Mouse (Mus musculus) neural tube, embryonic 11.5 days (tissue): ENCODE measurements around the gene Gja8. TPM values are rescaled to one million over a fixed set of nuclear protein-coding genes. Genes with fewer than 3 reads are reported as not detected.

ENCODE experiments used
- ATAC-seq: fragments of 200-750 bp; cut with Nextera tagmentation; 2 replicates; pipeline ENCODE4 v1.8.0; 2017; ENCODE audit warnings: moderate number of reproducible peaks, mild to moderate bottlenecking, moderate TSS enrichment, moderate library complexity; ENCODE audit not compliant: insufficient read depth, low FRiP score, low TSS enrichment
- DNase-seq: peaks from one replicate; pipeline ENCODE4 v3.0.0-alpha.2; 2015; ENCODE audit warnings: low spot score
- H3K27ac ChIP-seq: fragments of 300-500 bp; sonication (generic); 2 replicates; pipeline ENCODE4 v1.5.1; 2014; ENCODE audit warnings: low read depth, mild to moderate bottlenecking, low read length
- H3K27me3 ChIP-seq: fragments of 300-500 bp; sonication (generic); 2 replicates; pipeline ENCODE4 v1.6.1; 2014; ENCODE audit warnings: mild to moderate bottlenecking, low read length, mixed read lengths; ENCODE audit not compliant: control insufficient read depth, insufficient read depth
- H3K36me3 ChIP-seq: fragments of 300-500 bp; sonication (generic); 2 replicates; pipeline ENCODE4 v1.6.1; 2014; ENCODE audit warnings: mild to moderate bottlenecking, low read length, moderate library complexity, mixed read lengths; ENCODE audit not compliant: control insufficient read depth, insufficient read depth
- H3K4me1 ChIP-seq: fragments of 300-500 bp; sonication (generic); 2 replicates; pipeline ENCODE4 v1.6.1; 2014; ENCODE audit warnings: low read length, mixed read lengths; ENCODE audit not compliant: control insufficient read depth, insufficient read depth
- H3K4me2 ChIP-seq: fragments of 300-500 bp; sonication (generic); 2 replicates; pipeline ENCODE4 v1.6.1; 2014; ENCODE audit warnings: low read depth, mild to moderate bottlenecking, moderate library complexity
- H3K4me3 ChIP-seq: fragments of 300-500 bp; sonication (generic); 2 replicates; pipeline ENCODE4 v1.5.1; 2014; ENCODE audit warnings: low read depth, low read length
- H3K9ac ChIP-seq: fragments of 300-500 bp; sonication (generic); 2 replicates; pipeline ENCODE4 v1.6.1; 2014; ENCODE audit warnings: mild to moderate bottlenecking, low read length
- H3K9me3 ChIP-seq: fragments of 300-500 bp; sonication (generic); 2 replicates; pipeline ENCODE4 v1.6.1; 2016; ENCODE audit warnings: low read length; ENCODE audit not compliant: control insufficient read depth
- WGBS: fragments of 180-500 bp; shearing (Covaris S2); extraction: QIAGEN DNeasy Blood & Tissue Kit; methylation state at CpG from one replicate; pipeline ENCODE4 v1.1.7; 2014; 5-methylcytosine and 5-hydroxymethylcytosine counted together
- polyA plus RNA-seq: library from polyadenylated mRNA; unstranded; fragments of >200 nt; fragmentation: Nextera tagmentation; extraction: Ambion mirVana; gene quantifications from 2 replicates; pipeline ENCODE4 v1.2.1, GENCODE M21; 2014

Gene Gja8
- polyA plus RNA-seq, 1 experiment from 2014 or later = not detected

- H3K36me3 ChIP-seq = peaks cover 9% of the 10 kb centered on the region
- 94% methylated on average over 7 of the region's 7 CpGs for WGBS
Measured at GRCm38 (mm10) chr3:96883690-96884089, 42.1 kb downstream of the Gja8 start.

GRCm38 (mm10) chr3:96882061-96882849, 43.6 kb downstream of the Gja8 start:
- 95% methylated on average over 14 of the region's 14 CpGs for WGBS

More at GRCm38 (mm10) chr3:96883690-96884089, 42.1 kb downstream of the Gja8 start:
- Histone ChIP-seq H3K9ac (no peak overlapping the region), H3K27me3 (no peaks in the 10 kb centered on the region), H3K9me3 (no peaks in the 10 kb centered on the region), H3K4me1 (no peaks in the 10 kb centered on the region), H3K27ac (no peak overlapping the region), H3K4me2 (no peak overlapping the region), H3K4me3 (no peak overlapping the region)
- no peak for DNase-seq
- ATAC-seq = no peak

GRCm38 (mm10) chr3:96881557-96881956, 44.3 kb downstream of the Gja8 start:
- WGBS = 87% methylated on average over 6 of the region's 6 CpGs
- H3K36me3 ChIP-seq = peaks cover 9% of the 10 kb centered on the region

More at GRCm38 (mm10) chr3:96882061-96882849, 43.6 kb downstream of the Gja8 start:
- no peak for ATAC-seq
- Histone ChIP-seq H3K9me3 (no peaks in the 10 kb centered on the region), H3K4me3 (no peak overlapping the region), H3K9ac (no peak overlapping the region), H3K27ac (no peak overlapping the region), H3K27me3 (no peaks in the 10 kb centered on the region), H3K4me2 (no peak overlapping the region), H3K36me3 (peaks cover 9% of the 10 kb centered on the region), H3K4me1 (no peaks in the 10 kb centered on the region; the same call in 1 of the 2 replicates)
- no peak for DNase-seq

GRCm38 (mm10) chr3:96880385-96880784, 45.4 kb downstream of the Gja8 start:
- Histone ChIP-seq H3K9me3 (no peaks in the 10 kb centered on the region), H3K4me3 (no peak overlapping the region), H3K36me3 (peaks cover 9% of the 10 kb centered on the region), H3K4me2 (no peak overlapping the region), H3K9ac (no peak overlapping the region), H3K27me3 (no peaks in the 10 kb centered on the region), H3K27ac (no peak overlapping the region), H3K4me1 (no peaks in the 10 kb centered on the region; the same call in 1 of the 2 replicates)
- WGBS = 87% methylated on average over 4 of the region's 4 CpGs
- ATAC-seq (no peak), DNase-seq (no peak)

More at GRCm38 (mm10) chr3:96881557-96881956, 44.3 kb downstream of the Gja8 start:
- Histone ChIP-seq H3K4me3 (no peak overlapping the region), H3K4me1 (no peaks in the 10 kb centered on the region; the same call in 1 of the 2 replicates), H3K27ac (no peak overlapping the region), H3K27me3 (no peaks in the 10 kb centered on the region), H3K9me3 (no peaks in the 10 kb centered on the region), H3K9ac (no peak overlapping the region), H3K4me2 (no peak overlapping the region)
- ATAC-seq (no peak), DNase-seq (no peak)

- no peak for ATAC-seq
- Histone ChIP-seq H3K9ac (no peak overlapping the region), H3K27ac (no peak overlapping the region), H3K36me3 (peaks cover 9% of the 10 kb centered on the region), H3K27me3 (no peaks in the 10 kb centered on the region), H3K4me1 (no peaks in the 10 kb centered on the region; the same call in 1 of the 2 replicates), H3K4me3 (no peak overlapping the region), H3K4me2 (no peak overlapping the region), H3K9me3 (no peaks in the 10 kb centered on the region)
- no peak for DNase-seq
- 92% methylated on average over 9 of the region's 9 CpGs for WGBS
Measured at GRCm38 (mm10) chr3:96879536-96879935, 46.3 kb downstream of the Gja8 start.

- no peak for ATAC-seq
- H3K9ac ChIP-seq = no peak overlapping the region
- H3K4me2 ChIP-seq = no peak overlapping the region
- H3K4me1 ChIP-seq = no peaks in the 10 kb centered on the region; the same call in 1 of the 2 replicates
- no peaks in the 10 kb centered on the region for H3K27me3 ChIP-seq
- H3K9me3 ChIP-seq = no peaks in the 10 kb centered on the region
- WGBS = 87% methylated on average over 7 of the region's 7 CpGs
- DNase-seq = no peak
- H3K27ac ChIP-seq = no peak overlapping the region
- H3K4me3 ChIP-seq = no peak overlapping the region
- no peaks in the 10 kb centered on the region; the same call in 1 of the 2 replicates for H3K36me3 ChIP-seq
Measured at GRCm38 (mm10) chr3:96874808-96875571, 50.8 kb downstream of the Gja8 start.

DNA sequence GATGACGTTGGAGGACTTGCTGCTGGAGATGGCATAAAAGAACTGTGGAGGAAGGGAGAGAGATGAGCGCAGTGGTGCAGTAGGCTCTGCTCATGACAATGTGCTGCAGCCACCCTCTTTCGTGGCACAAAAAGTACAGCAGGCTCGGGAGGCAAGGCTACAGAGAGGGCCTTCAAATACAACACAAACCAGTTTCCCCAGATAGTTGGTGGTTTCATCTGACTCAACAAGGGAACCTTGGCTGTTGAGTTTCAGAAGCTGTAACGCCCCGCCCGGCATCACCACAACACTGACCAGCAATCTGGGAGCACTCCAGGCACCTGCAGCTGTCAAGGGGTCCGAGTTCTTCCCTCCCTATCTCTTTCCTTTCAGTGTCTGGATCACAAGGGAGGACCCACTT, 53.3 kb downstream of the Gja8 start:
- H3K4me1 ChIP-seq = no peaks in the 10 kb centered on the region
- H3K4me2 ChIP-seq = no peak overlapping the region
- WGBS = 96% methylated on average over 8 of the region's 8 CpGs
- H3K27me3 ChIP-seq = no peaks in the 10 kb centered on the region
- H3K9me3 ChIP-seq = no peaks in the 10 kb centered on the region
- no peak overlapping the region for H3K4me3 ChIP-seq
- no peaks in the 10 kb centered on the region; the same call in none of the 2 replicates for H3K36me3 ChIP-seq
- no peak overlapping the region for H3K27ac ChIP-seq
- ATAC-seq (no peak), DNase-seq (no peak)
- no peak overlapping the region for H3K9ac ChIP-seq

DNA sequence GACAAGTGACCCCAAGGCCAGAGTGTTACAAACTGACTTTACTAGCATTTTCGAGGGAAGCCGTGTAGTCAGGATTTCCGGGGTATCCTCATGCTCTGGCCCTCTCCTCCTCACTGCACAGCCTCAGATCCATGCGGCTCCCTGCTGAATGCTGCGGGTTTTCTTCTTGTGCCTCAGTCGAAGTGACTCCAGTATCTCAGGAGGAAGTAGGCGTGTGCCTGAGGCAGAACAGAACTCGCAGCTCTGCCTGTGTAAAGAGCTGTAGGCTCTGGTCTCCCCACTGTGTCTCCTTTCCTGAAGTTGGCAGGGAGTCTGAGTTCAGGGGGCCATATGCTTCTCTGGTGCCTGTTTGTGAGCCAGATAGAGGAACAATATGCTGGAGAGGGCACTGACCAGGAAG, 54.8 kb downstream of the Gja8 start:
- Histone ChIP-seq H3K4me2 (no peak overlapping the region), H3K9me3 (no peaks in the 10 kb centered on the region), H3K36me3 (no peaks in the 10 kb centered on the region; the same call in none of the 2 replicates), H3K9ac (no peak overlapping the region), H3K4me1 (no peaks in the 10 kb centered on the region), H3K4me3 (no peak overlapping the region), H3K27ac (no peak overlapping the region), H3K27me3 (no peaks in the 10 kb centered on the region)
- ATAC-seq (no peak), DNase-seq (no peak)
- WGBS = 90% methylated on average over 8 of the region's 8 CpGs
